Mouse (Mus musculus) intestine, embryonic 16.5 days (tissue): ENCODE results near the gene Ccnj. TPM values are rescaled to one million over a fixed set of nuclear protein-coding genes. Genes with fewer than 3 reads are reported as not detected.

Experiments used
- ATAC-seq: fragments of 200-750 bp; cut with Nextera tagmentation; 2 replicates; pipeline ENCODE4 v1.8.0; 2017; ENCODE audit warnings: moderate TSS enrichment, moderate library complexity
- H3K27ac ChIP-seq: fragments of 300-500 bp; sonication (generic); 2 replicates; pipeline ENCODE4 v1.5.1; 2014; ENCODE audit warnings: mild to moderate bottlenecking, low read length
- H3K27me3 ChIP-seq: fragments of 300-500 bp; sonication (generic); replicated peaks from 2 replicates; pipeline ENCODE4 v1.6.1; 2014; ENCODE audit warnings: low read length, control low read depth, mixed read lengths; ENCODE audit not compliant: control insufficient read depth, insufficient read depth
- H3K36me3 ChIP-seq: fragments of 300-500 bp; sonication (generic); 2 replicates; pipeline ENCODE4 v1.6.1; 2014; ENCODE audit warnings: low read length, control low read depth; ENCODE audit not compliant: control insufficient read depth, insufficient read depth
- H3K4me1 ChIP-seq: fragments of 300-500 bp; sonication (generic); 2 replicates; pipeline ENCODE4 v1.6.1; 2014; ENCODE audit warnings: low read length, control low read depth, mixed read lengths; ENCODE audit not compliant: control insufficient read depth, insufficient read depth
- H3K4me2 ChIP-seq: fragments of 300-500 bp; sonication (generic); 2 replicates; pipeline ENCODE4 v1.6.1; 2014; ENCODE audit warnings: low read depth, low read length, control low read depth
- H3K4me3 ChIP-seq: fragments of 300-500 bp; sonication (generic); 2 replicates; pipeline ENCODE4 v1.5.1; 2014; ENCODE audit warnings: mild to moderate bottlenecking, low read length
- H3K9ac ChIP-seq: fragments of 300-500 bp; sonication (generic); 2 replicates; pipeline ENCODE4 v1.6.1; 2014; ENCODE audit warnings: low read depth, low read length
- H3K9me3 ChIP-seq: fragments of 300-500 bp; sonication (generic); 2 replicates; pipeline ENCODE4 v1.6.1; 2016; ENCODE audit warnings: low read length, control low read depth; ENCODE audit not compliant: control insufficient read depth
- WGBS: fragments of 180-500 bp; shearing (Covaris S2); extraction: QIAGEN DNeasy Blood & Tissue Kit; methylation state at CpG from one replicate; pipeline ENCODE4 v1.1.7; 2014; 5-methylcytosine and 5-hydroxymethylcytosine counted together
- polyA plus RNA-seq: library from polyadenylated mRNA; unstranded; fragments of >200 nt; fragmentation: Nextera tagmentation; extraction: Ambion mirVana; gene quantifications from 2 replicates; pipeline ENCODE4 v1.2.1, GENCODE M21; 2015

The Ccnj gene
- polyA plus RNA-seq, 1 experiment from 2014 or later: 7.8 TPM

GRCm38 (mm10) chr19:40817901-40818532 is 13.1 kb upstream of the Ccnj start:
- no peaks in the 10 kb centered on the region for H3K27me3 ChIP-seq
- H3K36me3 ChIP-seq: no peaks in the 10 kb centered on the region
- no peaks in the 10 kb centered on the region for H3K4me1 ChIP-seq
- ATAC-seq: no peak
- 82% methylated on average over 6 of the region's 6 CpGs for WGBS
- H3K4me3 ChIP-seq: no peak overlapping the region
- no peaks in the 10 kb centered on the region for H3K9me3 ChIP-seq
- H3K9ac ChIP-seq: no peak overlapping the region
- H3K4me2 ChIP-seq: no peak overlapping the region
- H3K27ac ChIP-seq: no peak overlapping the region

GRCm38 (mm10) chr19:40818764-40819163 is 12.3 kb upstream of the Ccnj start:
- Histone ChIP-seq H3K36me3 (no peaks in the 10 kb centered on the region), H3K4me2 (no peak overlapping the region), H3K27me3 (no peaks in the 10 kb centered on the region), H3K4me3 (no peak overlapping the region), H3K4me1 (no peaks in the 10 kb centered on the region), H3K9ac (no peak overlapping the region), H3K9me3 (no peaks in the 10 kb centered on the region), H3K27ac (no peak overlapping the region)
- WGBS: 53% methylated on average over 7 of the region's 7 CpGs
- ATAC-seq: no peak

DNA sequence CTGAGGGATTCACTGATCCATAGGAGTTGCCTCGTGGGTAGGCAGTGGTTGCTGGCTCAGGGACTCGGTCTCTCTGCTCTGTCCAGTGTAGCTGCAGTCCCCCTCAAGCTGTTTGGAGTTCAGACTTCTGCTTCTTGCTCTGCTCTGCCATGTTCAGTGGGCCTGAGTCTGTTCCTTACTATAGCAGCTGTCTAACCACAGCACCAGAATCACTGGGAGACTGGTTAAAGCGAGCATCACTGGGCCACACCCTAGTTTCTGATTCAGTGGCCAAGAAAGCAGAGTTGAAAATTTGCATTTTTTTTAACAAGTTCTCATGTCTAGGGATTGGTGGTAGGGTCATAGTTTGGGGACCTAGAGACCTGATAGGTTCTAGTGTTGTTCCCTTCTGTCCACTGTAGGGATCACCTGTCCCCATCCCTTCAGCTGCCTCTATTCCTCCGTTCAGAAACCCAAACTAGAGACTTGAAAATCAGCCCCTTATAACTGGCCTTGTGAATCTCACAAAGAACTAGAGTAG is 9.7 kb upstream of the Ccnj start:
- WGBS: 78% methylated on average over 4 of the region's 4 CpGs
- Histone ChIP-seq H3K4me1 (no peaks in the 10 kb centered on the region), H3K27me3 (no peaks in the 10 kb centered on the region), H3K27ac (no peak overlapping the region), H3K36me3 (no peaks in the 10 kb centered on the region), H3K4me2 (no peak overlapping the region), H3K9ac (no peak overlapping the region), H3K9me3 (no peaks in the 10 kb centered on the region), H3K4me3 (no peak overlapping the region)
- no peak for ATAC-seq

- no peak overlapping the region for H3K9ac ChIP-seq
- no peaks in the 10 kb centered on the region for H3K9me3 ChIP-seq
- H3K4me1 ChIP-seq: peaks cover 3% of the 10 kb centered on the region; the same call in 1 of the 2 replicates
- no peaks in the 10 kb centered on the region for H3K36me3 ChIP-seq
- ATAC-seq: no peak
- no peaks in the 10 kb centered on the region for H3K27me3 ChIP-seq
- no peak overlapping the region for H3K4me3 ChIP-seq
- H3K4me2 ChIP-seq: no peak overlapping the region
- H3K27ac ChIP-seq: no peak overlapping the region
- 57% methylated on average over 5 of the region's 5 CpGs for WGBS
Measured at GRCm38 (mm10) chr19:40825636-40826035, 5.4 kb upstream of the Ccnj start.

DNA sequence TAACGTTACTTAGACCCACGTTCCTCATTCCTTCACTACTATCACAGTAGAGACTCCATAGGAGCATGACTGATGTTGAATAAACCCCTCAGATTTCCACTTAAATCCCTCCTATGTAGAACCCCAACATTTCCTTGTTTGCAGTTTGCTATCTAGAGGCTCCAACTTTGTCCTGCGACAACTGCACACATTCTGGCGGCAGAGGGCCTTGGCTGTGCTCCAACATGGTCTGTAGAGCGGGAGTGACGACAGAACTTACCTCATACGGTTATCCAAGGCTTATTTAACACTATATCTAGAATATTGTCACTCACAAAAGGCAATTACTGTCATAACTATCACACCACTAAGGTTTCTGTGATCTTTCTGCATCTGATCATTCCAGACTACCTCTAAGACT is 4.3 kb upstream of the Ccnj start:
- Histone ChIP-seq H3K4me1 (peaks cover 3% of the 10 kb centered on the region; the same call in 1 of the 2 replicates), H3K4me2 (no peak overlapping the region), H3K9ac (no peak overlapping the region), H3K4me3 (no peak overlapping the region), H3K36me3 (no peaks in the 10 kb centered on the region), H3K27me3 (no peaks in the 10 kb centered on the region), H3K27ac (no peak overlapping the region), H3K9me3 (no peaks in the 10 kb centered on the region)
- no peak for ATAC-seq
- WGBS: 70% methylated on average over 7 of the region's 7 CpGs

GRCm38 (mm10) chr19:40830198-40830597 is 881 bp upstream of the Ccnj start:
- WGBS: 56% methylated on average over 7 of the region's 7 CpGs
- Histone ChIP-seq H3K9ac (peak overlapping the region; percentile 97), H3K36me3 (no peaks in the 10 kb centered on the region), H3K4me2 (peak overlapping the region; percentile 84), H3K27ac (no peak overlapping the region), H3K9me3 (no peaks in the 10 kb centered on the region), H3K4me3 (peak overlapping the region; percentile 97), H3K4me1 (peaks cover 9% of the 10 kb centered on the region), H3K27me3 (no peaks in the 10 kb centered on the region)
- ATAC-seq: no peak

DNA sequence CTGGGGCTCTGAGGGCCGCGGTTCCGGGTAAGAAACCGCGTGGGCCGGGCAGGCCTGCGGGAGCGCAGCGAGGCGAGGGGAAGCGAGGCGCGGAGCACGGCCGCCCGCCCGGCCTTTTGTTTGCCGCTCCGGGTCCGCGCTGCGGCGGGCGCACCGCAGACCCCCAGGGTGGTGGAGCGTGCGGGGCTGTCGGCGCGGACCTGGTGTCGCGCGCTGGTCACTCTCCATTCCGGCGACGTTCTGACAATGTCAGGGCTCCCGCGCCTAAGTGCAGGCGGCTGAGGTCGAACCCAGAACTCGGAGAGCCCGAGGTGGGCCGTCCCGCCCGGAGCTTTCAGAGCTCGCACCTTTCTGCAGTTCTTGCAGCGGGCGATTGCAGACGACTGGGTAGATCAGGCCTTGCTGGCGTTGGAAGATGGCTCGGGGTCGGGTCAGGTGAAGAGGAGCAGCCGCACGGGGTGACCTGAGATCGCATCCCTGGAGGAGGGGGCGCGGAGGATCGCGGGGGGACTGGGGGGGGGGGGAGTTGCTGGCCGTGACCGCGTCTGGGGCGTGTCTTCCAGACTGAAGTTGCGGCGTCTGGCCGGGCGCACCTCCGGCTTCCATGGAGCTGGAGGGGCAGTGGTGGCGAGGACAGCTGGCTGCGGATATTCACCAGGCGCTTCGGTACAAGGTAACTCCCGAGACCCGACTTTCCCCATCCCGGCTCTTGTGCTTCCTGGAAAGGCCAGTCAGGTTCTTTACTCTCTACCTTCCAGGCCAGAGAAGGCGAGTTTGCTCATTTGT is 530 bp downstream of the Ccnj start:
- Histone ChIP-seq H3K4me3 (peak overlapping the region; percentile 97), H3K36me3 (no peaks in the 10 kb centered on the region), H3K9me3 (no peaks in the 10 kb centered on the region), H3K4me2 (peak overlapping the region; percentile 84), H3K4me1 (peaks cover 9% of the 10 kb centered on the region), H3K27me3 (no peaks in the 10 kb centered on the region), H3K9ac (peak overlapping the region; percentile 97), H3K27ac (peak overlapping the region; percentile 90)
- peak; percentile 68 for ATAC-seq
- under 1% methylated on average over 70 of the region's 76 CpGs for WGBS

- Histone ChIP-seq H3K36me3 (peaks cover 4% of the 10 kb centered on the region; the same call in 1 of the 2 replicates), H3K27me3 (no peaks in the 10 kb centered on the region), H3K4me3 (peak overlapping the region; percentile 97), H3K9ac (peak overlapping the region; percentile 97), H3K9me3 (no peaks in the 10 kb centered on the region), H3K27ac (no peak overlapping the region), H3K4me1 (peaks cover 9% of the 10 kb centered on the region), H3K4me2 (peak overlapping the region; percentile 84)
- ATAC-seq: no peak
- WGBS: 21% methylated on average over 5 of the region's 5 CpGs
Measured at GRCm38 (mm10) chr19:40832361-40832760, 1.3 kb downstream of the Ccnj start.

DNA sequence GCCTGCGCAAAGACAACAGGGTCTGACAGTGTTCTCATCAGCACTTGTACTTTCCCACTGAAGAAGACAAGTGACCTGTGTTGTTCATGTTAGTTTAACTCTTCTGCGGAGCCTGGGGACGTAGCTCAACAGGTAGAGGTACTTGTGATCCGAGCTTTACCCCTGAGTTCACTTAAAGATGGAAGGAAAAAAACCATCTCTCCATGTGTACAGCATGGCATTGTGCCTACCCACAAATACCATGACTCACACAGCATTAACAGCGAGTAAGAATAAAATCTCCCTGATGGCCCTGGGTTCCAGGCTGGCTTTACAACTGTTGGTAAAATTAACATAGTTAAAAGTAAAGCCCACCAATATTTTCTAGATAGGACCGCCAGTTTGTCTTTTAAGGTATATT is 3.4 kb downstream of the Ccnj start:
- WGBS: 93% methylated on average over 6 of the region's 6 CpGs
- H3K27ac ChIP-seq: no peak overlapping the region

More for the DNA sequence above, 3.4 kb downstream of the Ccnj start:
- Histone ChIP-seq H3K9me3 (no peaks in the 10 kb centered on the region), H3K4me3 (no peak overlapping the region), H3K9ac (no peak overlapping the region), H3K4me2 (no peak overlapping the region), H3K27me3 (no peaks in the 10 kb centered on the region), H3K4me1 (peaks cover 9% of the 10 kb centered on the region), H3K36me3 (peaks cover 9% of the 10 kb centered on the region; the same call in 1 of the 2 replicates)
- no peak for ATAC-seq
